Mouse (Mus musculus) cortical plate, adult 2 months (tissue): ENCODE data around the gene Gm11596.

Experiments used
- CTCF ChIP-seq: fragments of 200-500 bp; IDR thresholded peaks from 2 replicates; pipeline ENCODE4 v1.5.1; 2011; ENCODE audit warnings: mild to moderate bottlenecking, control low read depth, low read length; ENCODE audit not compliant: insufficient read depth; ENCODE audit errors: extremely low read depth
- POLR2A ChIP-seq: fragments of 200-500 bp; IDR thresholded peaks from 2 replicates; pipeline ENCODE4 v1.6.1; 2011; ENCODE audit warnings: mild to moderate bottlenecking, low read length, control low read depth; ENCODE audit not compliant: insufficient read depth; ENCODE audit errors: extremely low read depth

GRCm38 (mm10) chr11:99780604-99781003, 12.7 kb downstream of the Gm11596 start, which contains the start of gene Krtap4-8:
- TF ChIP-seq POLR2A (no peak), CTCF (no peak)
